Mouse (Mus musculus) small intestine, adult 2 months (tissue): ENCODE data around the gene Rpl19.

Source experiments
- CTCF ChIP-seq: fragments of 200-500 bp; IDR thresholded peaks from 2 replicates; pipeline ENCODE4 v1.5.1; 2012; ENCODE audit warnings: low read depth, mild to moderate bottlenecking, control low read depth, inconsistent platforms, low read length, moderate library complexity, mixed read lengths; ENCODE audit not compliant: insufficient replicate concordance, insufficient read length; ENCODE audit errors: extremely low read depth
- POLR2A ChIP-seq: fragments of 200-500 bp; IDR thresholded peaks from 2 replicates; pipeline ENCODE4 v1.6.1; 2012; ENCODE audit warnings: low read depth, mild to moderate bottlenecking, control low read depth, inconsistent platforms, low read length, moderate library complexity

- TF ChIP-seq CTCF, result no peak
- TF ChIP-seq POLR2A, result no peak
These were observed 4.4 kb downstream of the Rpl19 start for GRCm38 (mm10) chr11:98030701-98031442.
